Mouse (Mus musculus): ENCODE results near the gene Vta1. TPM values are rescaled to one million over a fixed set of nuclear protein-coding genes. Genes with fewer than 3 reads are reported as not detected.

Vta1 gene
- 50.8 and 66.0 TPM in 2 replicates for total RNA-seq (2021)
- long read RNA-seq, experiment 1, transcript Vta1-205 (8 exons, 1,974 nt): major isoform, 74 of 78 reads
- long read RNA-seq, experiment 1, partial matches to known transcripts: 2 of 78 reads
- long read RNA-seq, experiment 1, other reads (novel, unspliced or antisense): 0 of 78 reads
- long read RNA-seq, experiment 2, transcript Vta1-205 (8 exons, 1,974 nt): major isoform, 46 of 53 reads
- long read RNA-seq, experiment 2, partial matches to known transcripts: 1 of 53 reads
- long read RNA-seq, experiment 2, other reads (novel, unspliced or antisense): 2 of 53 reads

DNA sequence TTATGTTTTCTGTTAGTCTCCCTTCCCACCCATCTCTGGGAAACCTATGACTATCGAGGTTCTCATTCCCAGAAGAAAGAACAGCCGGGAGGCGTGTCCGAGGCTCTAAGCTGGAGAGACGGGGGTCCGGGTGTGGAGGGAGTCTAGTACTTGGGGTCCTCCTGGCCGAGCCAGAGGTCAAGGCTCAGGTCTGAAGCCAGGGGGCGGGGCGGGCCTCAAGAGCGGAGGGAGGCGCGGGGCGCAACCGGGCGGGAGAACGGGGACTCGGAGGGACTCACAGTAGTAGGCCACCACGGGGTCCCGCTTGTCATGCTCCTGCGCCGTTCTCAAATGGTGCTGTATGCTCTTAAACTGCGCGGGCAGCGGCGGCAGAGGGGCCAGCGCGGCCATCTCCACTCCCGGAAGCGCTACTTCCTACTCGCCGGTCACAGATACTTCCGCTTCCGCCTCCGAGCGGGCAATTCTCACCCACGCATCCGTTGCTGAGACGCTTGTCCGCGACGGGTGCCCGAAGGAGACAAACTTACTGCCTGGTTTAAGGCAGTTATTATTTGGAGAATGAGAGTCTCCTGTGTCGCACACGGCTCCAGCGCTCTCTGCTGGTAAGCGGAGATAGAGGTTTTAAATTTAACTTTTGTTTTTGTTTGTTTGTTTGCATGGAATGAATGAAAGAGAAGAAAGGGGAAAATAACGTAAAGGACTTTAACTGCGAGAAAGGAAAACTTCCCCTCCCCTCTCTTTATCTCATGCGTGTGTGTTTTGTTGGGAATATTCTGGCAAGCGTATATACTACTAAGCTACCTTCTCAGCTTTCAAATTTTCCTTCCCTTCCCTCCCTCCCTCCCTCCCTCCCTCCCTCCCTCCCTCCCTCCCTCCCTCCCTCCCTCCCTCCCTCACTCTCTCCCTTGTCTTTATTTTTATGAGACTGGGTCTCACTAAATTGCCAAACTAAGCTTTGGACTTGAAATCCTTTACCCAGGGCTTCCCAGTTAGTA is at the start of gene Vta1, which contains the start of gene Nmbr:
Gene Vta1, minus strand, starts transcription at position 489 of the 995 bp plus-strand sequence.
Gene Nmbr, plus strand, starts transcription at position 520 of the 995 bp plus-strand sequence.
- peak; percentile 99 for DNase-seq

DNA sequence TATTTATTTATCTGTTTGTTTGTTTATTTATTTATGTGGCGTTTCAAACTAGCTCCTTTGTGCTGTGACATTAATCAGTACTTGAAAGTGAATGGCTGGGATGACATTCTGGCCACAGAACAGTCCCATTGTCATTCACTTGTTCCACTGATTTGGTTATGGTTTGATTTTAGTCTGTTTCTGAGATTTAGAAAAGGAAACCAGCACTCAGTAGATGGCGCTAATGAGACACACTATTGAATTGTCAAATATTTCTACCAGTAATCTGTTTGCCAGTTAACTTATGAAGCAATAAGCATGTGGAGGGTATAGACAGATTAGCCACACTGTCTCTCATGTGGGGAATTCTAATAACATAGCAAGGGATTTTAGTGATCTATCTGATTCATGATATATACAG is 28.9 kb upstream of the Vta1 start:
- DNase-seq: peak; percentile 17

- no peak for DNase-seq
These were observed 20.3 kb upstream of the Vta1 start for GRCm38 (mm10) chr10:14725671-14726070.

- DNase-seq: no peak
These were observed 12.8 kb upstream of the Vta1 start, which contains the start of gene Gje1 for GRCm38 (mm10) chr10:14718114-14718513. Gene Gje1, minus strand, starts transcription at chr10:14718214.

DNA sequence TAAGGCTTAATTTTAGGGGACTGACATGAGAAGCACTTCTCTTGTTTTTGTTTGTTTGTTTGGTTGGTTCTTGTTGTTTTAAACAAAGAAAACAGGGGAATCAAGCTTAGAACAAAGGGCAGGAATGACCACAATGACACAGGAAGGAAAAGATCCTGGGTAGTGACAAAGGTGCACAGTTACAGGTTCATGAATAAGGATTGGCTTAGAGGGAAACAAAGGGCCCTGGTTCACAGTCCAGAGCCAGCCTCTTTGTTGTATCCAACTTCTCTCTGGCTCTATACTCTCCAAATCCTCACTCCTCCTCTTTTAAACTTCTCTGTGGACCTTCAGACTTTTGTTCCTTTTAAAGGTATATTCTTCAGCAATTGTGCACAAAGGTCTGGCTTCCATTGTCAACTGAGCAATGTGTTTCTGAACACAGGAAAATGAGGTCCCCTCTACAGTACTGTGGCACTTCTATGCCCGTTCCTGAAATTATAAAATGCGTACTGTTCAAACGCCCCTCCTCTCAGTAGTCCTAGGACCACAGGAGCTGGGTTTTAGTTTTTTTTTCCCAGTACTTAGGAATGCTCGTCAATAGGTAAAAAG is 1.4 kb downstream of the Vta1 start:
- no peak for DNase-seq

- DNase-seq: no peak
These were observed 2.1 kb downstream of the Vta1 start for GRCm38 (mm10) chr10:14703239-14703638.

DNA sequence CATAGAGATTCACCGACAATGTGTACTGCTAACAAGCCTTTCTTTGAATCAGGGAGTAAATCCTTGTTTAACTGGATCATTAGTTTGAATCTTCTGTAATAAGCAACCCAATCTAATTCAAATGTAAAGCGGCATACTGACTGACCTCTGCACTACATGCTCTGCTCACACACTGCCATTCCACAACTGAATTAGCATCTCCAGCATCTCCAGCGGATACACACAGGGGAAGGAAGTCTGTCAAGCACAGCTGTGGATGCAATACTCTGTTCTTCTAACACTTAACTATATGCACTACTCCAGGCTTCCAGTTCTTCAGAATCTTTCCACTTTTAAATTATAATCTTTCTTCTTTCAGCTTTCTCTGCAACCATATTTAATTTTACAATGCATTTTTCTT is 15.0 kb downstream of the Vta1 start:
- DNase-seq: no peak

DNA sequence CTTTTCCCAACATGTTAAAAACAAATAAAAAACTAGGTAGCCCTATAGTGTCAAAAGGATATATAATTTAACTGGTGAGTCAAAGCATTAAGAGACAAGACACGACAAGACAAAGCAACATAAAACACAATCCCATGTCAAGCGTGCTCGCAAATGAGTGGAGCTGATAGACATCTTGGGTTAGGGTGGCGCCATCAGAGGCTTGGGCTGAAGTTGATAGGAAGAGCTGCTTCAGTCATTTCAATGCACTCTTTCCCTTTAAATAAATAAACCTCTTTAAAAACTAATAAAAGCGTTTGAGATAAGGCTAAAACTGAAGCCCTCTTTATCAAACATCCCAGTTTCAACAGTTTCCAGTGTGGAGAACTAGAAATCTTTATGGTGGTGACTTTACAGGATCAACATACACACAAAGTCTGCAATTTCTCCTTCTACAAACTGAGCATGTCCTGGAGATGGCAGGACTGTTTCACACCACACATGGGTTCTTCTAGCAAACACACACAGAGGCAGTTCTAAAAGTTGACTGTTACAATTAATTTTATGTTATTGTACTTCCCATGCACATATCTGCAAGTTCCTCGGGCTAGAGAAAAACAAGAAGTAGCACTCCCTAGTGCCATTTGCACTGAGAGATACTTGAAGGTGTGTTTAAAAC is 16.4 kb downstream of the Vta1 start:
- DNase-seq: no peak

DNA sequence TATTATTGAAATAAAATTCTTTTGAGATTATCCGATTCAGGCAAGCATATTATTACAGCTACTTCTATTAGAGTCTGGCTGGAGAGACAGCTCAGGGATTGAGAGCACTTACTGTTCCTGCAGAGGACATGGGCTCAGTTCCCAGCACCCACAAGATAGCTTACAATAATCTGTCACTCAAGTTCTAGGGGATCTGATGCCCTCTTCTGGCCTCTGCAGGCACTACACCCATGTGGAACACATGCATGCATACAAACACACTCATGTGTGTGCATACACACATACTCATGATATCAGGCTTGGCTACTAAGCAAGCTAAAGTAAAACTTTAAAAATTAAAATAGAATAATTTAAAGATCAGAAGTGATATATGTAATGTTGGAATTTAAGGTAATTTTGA is 19.7 kb downstream of the Vta1 start:
- DNase-seq: no peak

GRCm38 (mm10) chr10:14666147-14666546 is 39.2 kb downstream of the Vta1 start:
- DNase-seq: no peak

DNA sequence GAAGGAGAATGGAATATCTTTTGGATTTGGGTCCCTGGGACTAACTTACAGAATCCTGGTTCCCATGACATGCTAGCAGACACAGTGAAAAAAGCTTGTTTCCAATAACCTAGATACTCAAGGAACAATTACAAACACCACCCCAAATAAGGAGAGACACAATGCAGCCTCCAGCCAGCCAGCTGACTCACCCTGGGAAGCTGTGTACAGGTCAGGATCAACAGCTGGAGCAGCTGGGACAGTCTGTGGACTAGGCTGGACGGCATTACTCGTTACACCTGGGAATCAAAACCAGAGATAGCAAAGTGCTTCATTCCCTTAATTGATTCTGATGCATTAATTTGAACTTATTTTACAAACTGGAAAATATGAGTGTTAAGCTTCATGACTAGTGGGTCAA is 44.5 kb downstream of the Vta1 start:
- no peak for DNase-seq

DNA sequence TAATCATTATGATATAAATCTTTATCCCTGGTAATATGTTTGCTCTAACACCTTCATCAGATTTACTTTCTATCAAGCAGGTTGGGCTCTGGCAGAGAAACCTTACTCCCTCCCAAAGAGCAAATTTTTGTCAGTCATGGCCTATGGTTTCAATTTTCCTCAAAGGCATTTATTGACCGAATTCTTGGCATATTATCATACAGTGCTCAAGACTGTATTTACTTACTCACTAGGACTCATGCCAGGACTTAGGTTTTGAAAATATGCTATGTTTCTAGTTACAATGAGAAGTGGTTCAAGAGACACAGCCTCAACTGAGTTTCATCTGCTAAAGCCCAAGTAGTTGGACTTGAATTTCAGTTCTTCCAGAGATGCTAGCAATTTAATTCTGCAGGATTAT is 65.7 kb downstream of the Vta1 start:
- no peak for DNase-seq

DNA sequence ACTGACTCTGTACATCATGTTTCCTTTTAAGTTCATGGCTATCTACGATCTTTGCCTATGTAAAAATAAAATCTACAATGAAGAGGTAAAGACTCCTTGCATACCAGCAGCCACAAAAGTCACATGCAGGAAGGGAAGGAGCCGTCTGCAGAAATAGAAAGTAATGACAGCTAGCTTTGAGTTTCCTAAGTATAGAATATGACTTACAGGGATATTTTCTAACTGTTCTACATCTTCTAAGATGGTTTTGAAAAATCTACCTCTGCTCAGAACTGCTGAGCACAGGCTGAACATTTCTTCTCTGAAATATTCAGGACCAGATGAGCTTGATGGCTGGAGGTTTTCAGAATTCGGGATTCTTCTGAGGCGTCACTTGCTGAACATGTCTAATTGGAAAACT is 66.3 kb downstream of the Vta1 start:
- DNase-seq: no peak

GRCm38 (mm10) chr10:14625706-14626105 is 79.7 kb downstream of the Vta1 start:
- DNase-seq: no peak

- no peak for DNase-seq
These were observed 86.2 kb downstream of the Vta1 start for GRCm38 (mm10) chr10:14619156-14619555.

DNA sequence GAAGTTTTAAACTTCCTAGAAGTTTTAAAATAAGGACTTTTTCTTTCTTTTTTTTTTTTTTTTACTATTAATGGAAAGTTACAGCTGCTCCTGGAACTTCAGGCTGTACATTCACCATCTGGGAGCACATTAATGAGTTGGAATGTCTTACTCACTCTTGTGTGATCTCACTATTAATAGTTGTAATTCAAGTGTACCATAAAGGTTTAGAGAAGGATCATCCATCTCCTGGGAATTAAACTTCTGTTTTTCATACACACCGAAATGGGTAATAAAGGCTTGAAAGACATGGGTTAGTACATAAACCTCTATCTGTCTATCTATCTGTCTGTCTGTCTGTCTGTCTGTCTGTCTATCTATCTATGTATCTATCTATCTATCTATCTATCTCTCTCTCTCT is 87.1 kb downstream of the Vta1 start:
- DNase-seq: no peak

GRCm38 (mm10) chr10:14615441-14615840 is 89.9 kb downstream of the Vta1 start:
- DNase-seq: no peak

GRCm38 (mm10) chr10:14607597-14607996 is 97.8 kb downstream of the Vta1 start:
- no peak for DNase-seq
